Mouse (Mus musculus): ENCODE data around the gene Gadd45a. TPM values are rescaled to one million over a fixed set of nuclear protein-coding genes. Genes with fewer than 3 reads are reported as not detected.

Gadd45a gene
- total RNA-seq, 2 experiments from 2014 or later, result 23.4 to 25.7 TPM

DNA sequence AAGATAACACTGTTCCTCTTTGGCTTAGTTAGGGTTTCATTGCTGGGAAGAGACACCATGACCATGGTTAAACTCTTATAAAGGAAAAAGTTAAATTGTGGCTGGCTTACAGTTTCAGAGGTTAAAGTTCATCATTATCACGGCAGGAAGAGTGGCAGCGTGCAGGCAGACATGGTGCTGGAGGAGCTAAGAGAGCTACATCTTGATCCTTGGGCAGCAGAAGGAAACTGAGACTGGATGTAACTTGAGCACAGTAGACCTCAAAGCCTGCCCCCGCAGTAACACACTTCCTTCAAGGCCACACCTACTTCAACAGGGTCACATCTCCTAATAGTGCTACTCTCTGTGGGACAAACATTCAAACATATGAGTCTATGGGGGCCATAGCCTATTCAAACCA is 47.7 kb downstream of the Gadd45a start:
- no peak for DNase-seq
- intact Hi-C loops (cut with DNase I), result no loop called here

DNA sequence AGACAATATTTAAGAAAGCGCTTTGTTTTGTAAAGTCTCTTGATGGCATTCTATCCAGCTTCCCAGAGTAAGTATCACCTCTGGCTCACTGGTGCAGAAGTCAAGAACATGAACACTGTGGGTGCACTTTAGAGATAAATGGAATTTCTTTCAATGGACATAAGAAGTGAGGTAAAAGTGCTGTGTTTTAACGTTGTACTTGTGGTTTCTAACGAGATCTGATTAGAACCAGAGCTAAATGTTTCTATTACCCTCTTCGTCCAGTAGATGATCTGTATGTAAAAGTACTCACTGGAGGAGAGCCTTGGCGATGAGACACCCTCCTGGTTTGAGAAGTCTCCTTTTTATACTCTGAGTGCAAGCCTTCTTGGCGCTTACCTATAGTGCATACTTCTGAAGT is 48.2 kb downstream of the Gadd45a start:
- intact Hi-C loops (cut with DNase I), result no loop called here
- DNase-seq, result no peak

DNA sequence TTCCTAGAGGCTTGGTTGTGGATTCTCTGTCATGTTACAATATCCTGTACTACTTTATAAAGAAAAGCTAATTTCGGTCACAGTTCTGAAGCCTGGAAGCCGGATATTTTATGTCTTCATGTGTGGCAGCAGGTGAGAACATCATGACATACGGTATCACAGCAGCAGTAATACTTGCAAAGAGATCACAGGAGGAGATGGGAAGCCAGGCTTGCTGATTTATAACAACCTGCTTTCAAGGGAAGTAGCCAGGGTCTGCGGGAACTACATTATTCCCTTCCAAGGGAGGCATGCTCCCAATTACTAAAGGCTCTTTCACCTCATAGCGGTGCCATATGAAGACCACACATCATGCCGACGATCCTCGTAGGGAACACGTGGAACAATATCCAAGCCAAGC is 48.9 kb downstream of the Gadd45a start:
- intact Hi-C loops (cut with DNase I), result no loop called here
- no peak for DNase-seq

DNA sequence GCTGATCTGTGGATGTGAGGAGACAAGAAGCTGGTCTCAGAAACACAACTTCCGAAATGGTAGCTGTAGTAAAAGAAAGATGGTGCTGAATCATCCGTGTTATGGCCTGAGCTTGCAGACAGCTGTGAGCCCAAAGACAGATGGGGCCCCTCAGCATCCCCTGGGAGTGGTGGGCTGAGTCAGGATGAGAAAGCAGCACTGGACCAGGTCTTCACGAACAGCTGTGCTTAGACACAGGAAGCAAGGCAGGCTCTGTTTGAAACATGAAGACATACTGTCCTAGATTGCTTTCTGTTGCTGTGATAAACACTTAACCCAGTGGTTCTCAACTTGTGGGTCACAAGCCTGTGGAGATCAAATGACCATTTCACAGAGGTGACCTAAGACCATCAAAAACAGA is 49.6 kb downstream of the Gadd45a start:
- peak; percentile 44 to 60 for DNase-seq
- intact Hi-C loops (cut with DNase I), result no loop called here

DNA sequence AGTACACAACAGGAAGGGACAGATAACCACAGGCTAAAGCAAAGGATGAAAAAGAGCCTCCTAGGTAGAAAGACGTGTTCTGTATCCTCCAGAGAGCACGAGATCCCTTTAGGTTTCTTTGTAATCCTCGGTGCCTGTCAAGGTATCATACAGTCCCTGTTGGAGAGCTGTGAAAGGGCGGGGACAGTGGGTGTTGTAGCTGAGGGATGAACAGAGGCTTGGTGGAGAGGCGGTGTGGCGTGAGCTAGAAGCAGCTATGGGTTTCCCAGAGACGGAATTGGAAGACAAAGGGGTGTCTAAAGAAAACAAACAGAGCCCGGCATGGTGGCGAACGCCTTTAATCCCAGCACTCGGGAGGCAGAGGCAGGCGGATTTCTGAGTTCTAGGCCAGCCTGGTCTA is 51.2 kb downstream of the Gadd45a start:
- DNase-seq, result no peak
- intact Hi-C loops (cut with DNase I), result no loop called here

DNA sequence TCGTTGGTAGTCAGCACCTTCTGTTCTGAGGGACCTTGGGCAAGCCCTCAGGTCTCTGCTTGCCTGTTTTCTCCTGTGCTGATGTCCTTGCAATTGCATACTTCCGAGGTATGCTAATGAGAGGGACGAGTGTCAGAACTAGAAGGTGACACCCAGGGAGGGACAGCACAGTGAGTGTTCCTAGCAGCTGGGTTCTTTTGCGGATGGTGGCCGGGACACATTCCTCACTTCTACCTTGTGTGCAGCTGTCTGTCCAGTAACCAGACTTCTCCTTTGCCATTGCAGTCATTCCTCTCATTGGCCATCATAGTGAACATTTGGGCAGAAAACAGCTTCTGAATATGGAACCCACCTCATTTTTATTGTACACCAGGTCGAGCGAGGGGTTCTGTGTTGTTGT is 51.8 kb downstream of the Gadd45a start:
- intact Hi-C loops (cut with DNase I), result loop anchor here (2.0 kb wide), 1 partner anchor 15 kb away; no protein-coding TSS in a partner anchor
- no peak for DNase-seq

Other genes with a start within 250 kb of the Gadd45a start
- gene Vmn1r39, start 226.8 kb downstream of the Gadd45a start, total RNA-seq (2021), result not detected
- 10 to 100 TPM; 37.8 to 44.7 TPM for gene Gng12, start 141.1 kb downstream of the Gadd45a start, total RNA-seq (2021)
- 100 to 1,000 TPM; 201 to 234 TPM for gene Serbp1, start 200.7 kb upstream of the Gadd45a start, total RNA-seq (2021)

Measured in heart, postnatal 36 days (tissue).